Mouse (Mus musculus): ENCODE results near the gene Prkcb.
"Not testable (repeated sequence)": the region's sequence is repeated elsewhere in the genome, so short reads cannot be mapped to it uniquely, and the experiment has no call there.

Prkcb gene

GRCm38 (mm10) chr7:122288605-122289242, at the start of gene Prkcb:
TSS of gene Prkcb (plus strand) at chr7:122288751.
- peak; percentile 57 for DNase-seq

GRCm38 (mm10) chr7:122238939-122239338, 49.6 kb upstream of the Prkcb start:
- DNase-seq = no peak

DNA sequence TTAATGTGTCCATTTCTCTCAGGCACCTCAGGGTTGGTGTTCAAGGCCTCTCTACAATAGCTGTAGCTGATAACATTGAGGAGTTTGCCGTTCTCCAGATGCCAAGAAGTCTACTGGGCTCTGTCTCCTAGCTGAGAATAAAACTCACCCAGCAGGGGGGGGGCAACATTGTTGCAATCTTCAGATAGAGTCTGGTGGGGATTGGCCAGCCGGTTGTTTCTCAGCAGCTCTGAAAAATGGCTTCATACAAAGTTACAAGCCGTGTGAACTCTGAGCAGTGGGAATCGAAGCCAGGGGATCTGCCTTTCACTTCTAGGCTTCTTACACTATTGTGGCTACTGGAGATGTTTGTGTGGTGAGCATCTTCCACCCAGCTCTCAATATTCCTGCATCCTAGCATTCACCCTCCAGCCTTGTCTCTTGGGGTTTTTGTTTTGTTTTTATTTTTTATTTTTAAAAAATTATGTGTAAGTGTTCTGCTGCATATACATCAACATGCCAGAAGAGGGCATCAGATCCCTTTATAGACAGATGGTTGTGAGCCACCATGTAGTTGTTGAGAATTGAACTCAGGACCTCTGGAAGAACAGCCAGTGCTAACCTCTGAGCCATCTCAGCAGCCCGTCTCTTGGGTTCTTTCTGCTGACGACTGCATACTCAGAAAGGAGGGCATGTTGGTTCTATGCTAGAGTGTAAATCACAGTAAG, 48.0 kb upstream of the Prkcb start:
- DNase-seq = no peak

- peak; percentile 38 for DNase-seq
Measured at GRCm38 (mm10) chr7:122242260-122242659, 46.3 kb upstream of the Prkcb start.

GRCm38 (mm10) chr7:122242744-122243143, 45.8 kb upstream of the Prkcb start:
- not testable (repeated sequence) for DNase-seq

DNA sequence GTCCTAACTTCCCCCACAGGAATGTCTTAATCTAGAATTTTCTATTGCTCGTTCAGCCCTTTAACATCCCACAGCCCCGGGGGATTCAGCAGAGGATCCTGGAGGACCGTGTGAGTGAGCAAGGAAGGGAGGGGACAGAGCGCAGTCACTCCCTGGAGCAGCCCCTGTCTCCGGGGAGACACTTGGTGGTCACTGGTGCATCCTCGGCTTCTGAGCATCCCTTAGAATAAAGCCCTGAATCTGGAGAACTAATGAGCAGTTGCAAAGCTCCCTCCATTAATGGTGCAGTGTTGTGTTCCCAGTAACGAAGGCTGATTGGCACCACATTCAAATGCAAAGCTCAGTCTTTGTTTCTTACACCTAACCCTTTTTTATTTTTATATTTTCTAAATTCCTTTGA, 44.4 kb upstream of the Prkcb start:
- DNase-seq = no peak

GRCm38 (mm10) chr7:122244584-122244983, 44.0 kb upstream of the Prkcb start:
- no peak for DNase-seq

- no peak for DNase-seq
Measured at GRCm38 (mm10) chr7:122245976-122246375, 42.6 kb upstream of the Prkcb start.

DNA sequence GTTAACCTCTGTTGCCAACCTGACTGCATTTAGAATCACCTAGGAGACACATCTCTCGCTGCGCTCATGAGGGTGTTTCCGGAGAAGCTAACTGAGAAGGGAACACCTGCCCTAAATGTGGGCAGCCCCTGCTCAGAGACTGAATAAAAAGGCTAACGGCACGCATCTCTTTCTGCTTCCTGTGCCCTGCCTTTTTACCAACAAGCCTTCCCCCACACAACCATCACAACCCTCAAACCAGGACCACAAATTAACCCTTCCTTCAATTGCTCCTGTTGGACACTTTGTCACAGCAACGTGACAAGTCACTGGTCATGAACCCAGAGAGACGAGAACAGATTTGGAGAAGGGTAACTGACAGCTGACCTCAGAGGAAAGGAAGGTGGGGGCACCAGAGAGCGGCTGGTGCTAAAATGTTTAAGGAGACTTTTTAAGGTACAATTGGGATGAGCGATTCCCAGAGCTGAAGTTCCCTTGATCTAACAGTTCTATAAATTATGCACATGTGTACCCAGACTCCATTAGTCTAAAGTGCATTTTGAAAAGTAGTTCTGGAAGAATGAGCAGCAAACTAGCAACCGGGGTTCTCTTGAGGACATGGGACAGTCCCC, 41.2 kb upstream of the Prkcb start:
- DNase-seq = no peak

DNA sequence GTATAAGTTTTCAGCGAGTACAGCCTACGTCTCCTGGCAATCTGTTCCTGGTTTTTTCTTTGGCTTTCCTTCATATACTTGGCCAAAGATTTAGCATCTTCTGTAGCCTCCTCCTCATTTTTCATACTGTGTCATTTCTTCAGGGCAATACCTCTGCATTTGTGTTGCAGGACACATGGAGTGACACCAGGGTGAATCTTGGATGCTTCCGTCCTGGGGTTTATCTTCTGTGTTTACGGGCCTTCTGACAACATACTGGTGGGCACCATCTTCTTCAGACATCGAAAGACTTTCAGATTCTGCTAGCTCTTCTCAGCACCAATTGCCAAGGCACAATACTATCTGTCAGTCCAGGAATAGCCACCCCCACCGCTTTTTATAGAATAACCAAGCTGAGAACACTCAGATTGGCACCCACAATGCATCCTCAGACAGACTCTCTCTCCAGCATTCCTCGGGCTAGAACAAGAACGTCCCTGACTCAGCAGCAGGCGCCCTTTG, 39.2 kb upstream of the Prkcb start:
- DNase-seq = no peak

DNA sequence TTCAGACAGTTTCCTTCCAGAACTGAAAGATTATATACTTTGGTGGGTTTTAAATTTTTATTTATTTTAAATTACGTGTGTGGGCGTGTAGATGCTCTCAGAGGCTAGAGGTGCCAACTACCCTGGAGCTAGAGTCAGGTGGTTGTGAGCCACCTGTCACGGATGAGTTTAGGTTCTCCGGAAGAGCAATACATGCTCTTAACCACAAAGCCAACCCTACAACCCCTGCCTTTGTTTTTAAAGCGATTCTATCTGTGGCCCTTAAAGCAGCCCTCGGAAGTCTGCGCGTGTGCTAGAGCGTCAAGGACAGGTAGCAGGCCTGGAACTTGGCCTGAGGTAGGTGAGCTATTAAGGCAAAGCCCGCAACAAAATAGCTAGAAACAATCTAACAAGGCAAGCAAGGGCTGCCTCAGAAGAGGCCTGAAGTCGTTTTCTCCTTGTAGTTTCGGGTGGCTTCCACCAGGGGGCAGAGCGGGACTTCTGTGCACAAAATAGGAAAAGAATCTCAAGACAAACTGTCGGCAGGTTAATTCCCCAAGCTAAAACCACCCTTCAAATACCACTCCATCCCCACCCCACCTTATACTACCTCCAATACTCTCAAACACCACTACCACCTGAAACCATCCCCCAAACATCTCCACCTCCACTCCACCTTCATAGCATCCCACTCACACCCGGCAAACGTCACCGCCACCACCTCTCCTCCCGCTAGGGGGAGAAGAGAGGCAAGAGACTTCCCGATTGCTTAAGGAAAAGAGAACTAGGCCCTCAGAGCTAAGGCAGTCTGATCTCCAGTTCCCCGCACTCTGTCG, 37.1 kb upstream of the Prkcb start:
- peak; percentile 71 for DNase-seq

DNA sequence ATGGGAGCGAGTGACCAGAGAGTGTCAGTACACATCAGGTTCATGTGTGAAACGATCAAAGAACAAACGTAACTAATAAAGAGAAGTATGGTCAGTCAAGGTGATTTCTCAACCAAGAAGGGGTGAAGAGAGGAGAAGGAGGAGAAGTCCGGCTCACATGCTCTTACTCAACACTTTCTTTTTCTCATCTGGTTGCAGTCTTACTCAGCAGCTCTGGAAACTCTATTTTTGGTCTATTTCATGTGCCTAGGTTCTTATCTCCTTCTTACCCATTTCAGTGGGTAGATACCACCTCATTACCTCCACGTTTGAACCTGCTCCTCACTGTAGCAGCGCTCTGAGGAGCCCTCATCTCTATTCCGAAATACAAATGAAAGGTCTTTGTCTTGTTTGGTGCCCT, 31.8 kb upstream of the Prkcb start:
- DNase-seq = no peak

- DNase-seq = no peak
Measured at GRCm38 (mm10) chr7:122258521-122258920, 30.0 kb upstream of the Prkcb start.

- no peak for DNase-seq
Measured at GRCm38 (mm10) chr7:122260055-122260602, 28.4 kb upstream of the Prkcb start.

GRCm38 (mm10) chr7:122268983-122269486, 19.5 kb upstream of the Prkcb start:
- DNase-seq = no peak

- DNase-seq = no peak
Measured at GRCm38 (mm10) chr7:122272334-122272733, 16.2 kb upstream of the Prkcb start.

GRCm38 (mm10) chr7:122279580-122279979, 9.0 kb upstream of the Prkcb start:
- DNase-seq = no peak

GRCm38 (mm10) chr7:122280334-122280733, 8.2 kb upstream of the Prkcb start:
- no peak for DNase-seq

- DNase-seq = no peak
Measured at GRCm38 (mm10) chr7:122282584-122282983, 6.0 kb upstream of the Prkcb start.

- DNase-seq = no peak
Measured at GRCm38 (mm10) chr7:122287217-122287616, 1.3 kb upstream of the Prkcb start.

DNA sequence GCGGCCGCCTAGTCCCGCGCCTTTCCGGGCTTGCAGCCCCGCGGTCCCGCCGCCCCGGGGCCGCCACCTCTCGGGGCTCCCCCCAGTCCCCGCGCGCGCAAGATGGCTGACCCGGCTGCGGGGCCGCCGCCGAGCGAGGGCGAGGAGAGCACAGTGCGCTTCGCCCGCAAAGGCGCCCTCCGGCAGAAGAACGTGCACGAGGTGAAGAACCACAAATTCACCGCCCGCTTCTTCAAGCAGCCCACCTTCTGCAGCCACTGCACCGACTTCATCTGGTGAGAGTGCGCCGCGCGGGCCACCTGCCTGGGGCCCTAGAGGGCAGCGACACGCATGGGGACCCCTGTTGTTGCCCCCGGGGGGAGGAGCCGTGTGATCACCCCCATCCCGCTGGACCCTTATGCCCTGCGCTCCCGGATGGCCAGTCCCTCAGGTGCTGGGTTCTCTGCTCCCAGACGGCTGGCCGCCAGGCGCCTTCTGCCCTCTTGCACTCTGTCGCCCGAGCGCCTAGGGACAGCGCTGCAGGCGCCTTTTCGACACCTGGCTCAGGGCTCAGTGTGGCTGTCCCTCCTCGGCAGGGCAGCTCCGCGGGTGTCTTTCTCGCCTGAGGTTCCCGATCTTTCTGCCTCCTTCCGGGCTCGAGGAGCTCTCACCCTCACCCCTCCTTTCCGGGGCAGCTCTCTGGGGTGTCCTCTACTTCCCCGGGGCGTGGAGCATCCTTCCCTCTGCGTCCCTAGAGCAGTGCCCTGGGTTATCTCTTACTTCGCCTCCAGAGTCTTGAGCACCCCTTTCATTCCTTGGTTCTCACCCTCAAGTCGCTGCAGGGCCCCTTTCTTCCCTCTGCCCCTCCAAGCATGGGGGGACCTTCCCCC, 926 bp downstream of the Prkcb start:
- DNase-seq = peak; percentile 6

DNA sequence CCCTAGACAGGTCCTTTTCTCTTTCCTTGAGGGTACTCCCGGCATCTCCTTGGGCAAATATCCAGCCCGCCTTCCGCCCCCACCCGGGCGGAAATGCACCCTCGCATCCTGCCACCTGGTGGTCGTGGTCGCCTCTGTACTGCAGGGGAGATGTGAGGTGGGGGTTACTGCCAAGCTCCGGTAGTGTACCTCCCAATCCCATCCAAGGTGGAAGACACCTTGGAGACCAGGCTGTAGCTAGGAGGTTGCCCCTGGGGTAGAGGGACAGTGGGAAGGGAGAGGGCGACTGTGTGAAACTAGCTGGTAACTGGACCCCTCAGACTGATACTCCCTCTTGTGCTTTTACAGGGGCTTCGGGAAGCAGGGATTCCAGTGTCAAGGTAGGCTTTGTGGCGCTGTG, 1.6 kb downstream of the Prkcb start:
- no peak for DNase-seq

Data from kidney, postnatal 14 days (tissue).